Mouse (Mus musculus): ENCODE results near the gene Slc13a3.

Gene Slc13a3

DNA sequence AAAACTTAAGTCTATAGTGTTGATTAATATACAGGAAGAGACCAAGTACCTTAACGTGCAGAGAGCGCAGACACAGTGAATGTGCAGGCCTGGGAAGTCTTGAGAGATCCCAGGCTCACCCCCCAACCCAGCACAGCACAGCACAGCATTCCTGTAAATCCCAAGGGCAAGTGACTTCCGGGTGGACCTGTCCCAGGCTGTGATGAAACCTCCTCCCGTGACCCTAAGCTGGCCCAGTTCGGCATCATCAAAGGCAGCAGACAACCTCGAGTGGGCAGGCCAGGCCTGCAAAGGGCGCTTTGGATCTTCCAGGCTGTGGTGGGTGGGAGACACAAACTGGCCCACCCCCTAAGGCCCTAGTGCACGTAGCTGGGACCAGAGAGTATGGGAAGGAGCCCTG is 9.0 kb upstream of the Slc13a3 start:
- no peak for DNase-seq (ENCODE audit: low read depth in 2 of 2, low spot score in 2 of 2)

DNA sequence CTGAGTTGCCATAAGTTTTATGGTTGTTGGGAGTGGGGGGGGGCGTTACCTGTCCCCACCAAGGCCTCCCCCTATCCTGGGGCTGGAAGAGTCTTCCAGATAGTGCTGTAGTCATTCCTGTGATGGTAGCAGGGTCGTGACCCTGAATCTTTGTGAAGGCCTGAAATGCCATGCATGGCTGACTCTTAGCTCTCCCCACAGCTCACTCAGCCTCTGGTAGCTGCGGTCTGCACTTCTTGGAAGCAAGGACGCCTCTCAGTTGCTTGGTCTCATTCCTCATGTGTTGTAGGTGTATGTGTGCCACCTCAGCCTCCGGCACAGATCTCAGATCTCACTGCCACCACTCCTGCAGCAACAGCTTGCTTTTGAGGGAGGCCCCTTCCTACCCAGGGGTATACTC is 2.8 kb upstream of the Slc13a3 start:
- DNase-seq (ENCODE audit: low read depth in 2 of 2, low spot score in 2 of 2), result no peak

DNA sequence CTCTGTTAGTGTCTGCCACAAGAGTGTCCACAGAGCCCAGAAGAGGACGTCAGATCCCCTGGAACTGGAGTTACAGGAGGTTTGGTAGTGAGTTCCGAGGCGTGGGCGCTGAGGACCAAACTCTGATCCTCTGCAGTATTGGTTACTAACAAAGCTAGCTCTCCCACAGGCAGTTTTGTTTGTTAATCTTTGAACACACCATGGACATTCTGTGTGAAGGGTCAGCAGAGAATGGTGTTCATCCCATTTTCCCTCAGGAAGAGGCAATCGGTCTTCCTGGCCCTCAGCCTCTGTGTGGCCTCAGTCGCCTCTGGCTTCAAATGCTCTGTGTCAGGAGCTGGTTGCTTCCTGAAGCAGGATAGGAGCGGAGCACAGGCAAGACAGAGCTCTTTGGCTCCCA is 2.4 kb upstream of the Slc13a3 start:
- no peak for DNase-seq (ENCODE audit: low read depth in 2 of 2, low spot score in 2 of 2)

DNA sequence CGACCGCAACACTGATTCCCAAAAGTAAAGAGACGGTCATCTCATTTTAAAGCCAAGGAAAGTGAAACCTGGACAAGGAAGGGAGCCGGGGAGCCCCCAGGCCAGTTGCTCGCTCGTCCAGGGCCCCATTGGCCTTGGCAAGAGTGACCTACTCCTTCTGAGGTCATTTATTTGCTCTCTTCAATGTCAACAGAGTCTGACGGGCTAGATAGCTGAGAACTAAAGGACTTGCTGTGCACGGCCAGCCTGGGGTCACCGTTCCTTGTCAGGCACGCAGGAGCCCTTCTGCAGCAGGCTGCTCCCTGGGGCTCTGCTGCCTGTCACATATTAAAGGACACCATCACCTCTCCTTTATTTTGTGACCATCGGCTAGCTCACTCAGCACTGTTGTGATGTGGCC is 1.1 kb downstream of the Slc13a3 start:
- DNase-seq (ENCODE audit: low read depth in 2 of 2, low spot score in 2 of 2), result no peak

DNA sequence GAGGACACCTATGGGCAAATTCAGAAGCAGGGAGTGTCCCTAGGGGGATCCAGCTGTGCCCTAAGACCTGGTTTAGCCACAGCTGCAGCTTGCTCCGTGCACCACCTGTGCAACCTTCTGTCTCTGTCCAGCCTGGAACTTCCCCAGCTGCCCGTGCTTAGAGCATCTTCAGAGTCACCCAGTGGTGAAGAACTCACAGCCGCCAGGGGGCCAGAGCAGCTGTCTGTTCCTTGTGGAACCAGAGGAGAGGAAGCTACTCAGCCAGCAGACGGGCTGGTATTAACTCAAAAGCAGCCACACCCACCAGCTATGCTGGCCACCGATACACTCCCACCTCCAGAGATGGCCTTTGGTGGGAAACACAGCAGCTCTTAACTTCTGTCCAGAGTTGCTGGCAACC is 2.9 kb downstream of the Slc13a3 start:
- peak; percentile 16 for DNase-seq (ENCODE audit: low read depth in 2 of 2, low spot score in 2 of 2)

DNA sequence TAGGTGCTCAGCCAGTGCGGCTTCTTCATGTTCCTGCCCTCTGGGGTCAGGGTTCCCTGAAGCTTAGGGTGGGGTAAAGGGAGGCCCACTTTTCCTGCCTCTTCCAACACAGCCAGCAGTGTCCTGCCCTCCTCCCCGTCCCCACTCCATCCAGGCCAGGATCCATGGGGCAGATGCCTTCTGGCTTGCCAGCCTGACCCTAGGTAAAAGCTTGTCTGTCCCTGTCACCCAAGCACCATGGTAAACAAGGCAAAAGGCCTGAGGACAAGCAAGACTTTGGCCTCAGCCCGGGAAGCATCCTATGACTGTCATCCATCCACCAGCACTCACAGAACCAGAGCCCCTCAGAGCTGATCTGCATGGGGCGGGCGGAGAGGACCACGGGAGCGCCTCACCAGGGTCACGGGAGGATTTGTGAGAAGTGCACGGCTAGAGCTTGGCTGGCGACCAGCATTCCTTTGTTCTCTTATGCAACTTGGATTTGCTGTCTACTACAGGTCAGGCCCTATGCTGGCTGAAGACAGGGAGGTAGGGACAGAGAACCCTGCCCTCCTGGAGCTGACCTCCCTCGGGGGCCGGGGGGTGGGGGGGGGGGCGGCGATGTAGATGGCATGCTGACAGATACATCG is 5.1 kb downstream of the Slc13a3 start:
- DNase-seq (ENCODE audit: low read depth in 2 of 2, low spot score in 2 of 2), result no peak

DNA sequence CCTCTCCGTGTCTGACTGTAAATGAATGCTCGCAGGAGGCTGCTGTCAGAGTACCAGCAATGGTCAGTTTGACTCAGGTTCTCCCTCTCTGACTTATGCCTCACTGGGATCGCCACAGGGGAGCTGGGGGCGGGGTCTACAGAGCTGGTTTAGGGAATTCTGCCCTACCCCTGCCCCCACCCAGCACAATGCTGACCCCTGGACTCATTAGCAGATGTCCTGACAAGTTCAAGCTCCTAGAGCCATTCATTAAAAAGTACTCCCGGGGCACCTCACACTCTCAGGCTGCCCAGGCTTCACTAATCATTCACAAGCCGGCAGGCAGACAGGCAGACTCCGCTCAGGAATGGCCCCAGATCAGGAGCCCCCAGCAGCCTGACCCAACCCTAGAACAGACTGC is 13.4 kb downstream of the Slc13a3 start:
- DNase-seq (ENCODE audit: low read depth in 2 of 2, low spot score in 2 of 2), result no peak

DNA sequence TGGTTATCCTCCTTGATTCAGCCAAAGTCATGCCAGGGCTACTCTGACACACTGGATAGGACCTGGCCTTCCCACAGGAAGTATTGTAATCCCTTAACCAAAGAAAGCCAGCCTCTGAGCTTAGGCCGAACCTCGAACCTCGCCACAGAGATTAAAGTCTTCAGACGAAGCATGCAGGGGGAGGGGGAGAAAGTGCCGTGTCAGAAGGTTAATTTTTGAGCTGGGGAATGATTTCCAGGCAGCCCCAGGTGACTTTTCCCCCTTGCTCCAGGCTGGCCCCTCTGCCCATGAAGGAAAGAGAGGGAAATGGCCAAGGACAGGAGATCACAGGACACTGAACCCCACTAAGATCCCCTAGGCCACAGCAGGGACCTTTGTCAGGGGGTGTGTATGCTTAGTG is 14.8 kb downstream of the Slc13a3 start:
- DNase-seq (ENCODE audit: low read depth in 2 of 2, low spot score in 2 of 2), result no peak

DNA sequence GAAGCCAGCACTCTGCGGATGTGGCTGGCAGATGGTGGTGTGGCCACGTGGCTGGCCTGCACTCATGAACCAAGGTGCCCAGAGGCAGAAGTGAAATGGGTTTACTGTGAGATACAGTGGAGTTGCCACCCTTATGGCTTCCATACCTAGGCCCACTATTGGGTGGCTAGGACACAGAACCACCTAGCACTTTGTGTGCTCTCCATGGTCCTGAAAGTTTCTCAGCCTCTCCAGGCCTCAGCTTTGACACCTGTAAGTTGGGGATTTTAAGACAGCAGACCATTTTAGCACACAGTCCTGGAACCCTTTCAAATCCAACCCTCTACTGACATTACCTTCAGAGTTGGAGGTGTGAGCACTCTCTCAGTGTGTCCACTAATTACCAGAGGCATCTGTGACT is 16.3 kb downstream of the Slc13a3 start:
- peak in 1 of 2 experiments; percentile 25 for DNase-seq (ENCODE audit: low read depth in 2 of 2, low spot score in 2 of 2)

DNA sequence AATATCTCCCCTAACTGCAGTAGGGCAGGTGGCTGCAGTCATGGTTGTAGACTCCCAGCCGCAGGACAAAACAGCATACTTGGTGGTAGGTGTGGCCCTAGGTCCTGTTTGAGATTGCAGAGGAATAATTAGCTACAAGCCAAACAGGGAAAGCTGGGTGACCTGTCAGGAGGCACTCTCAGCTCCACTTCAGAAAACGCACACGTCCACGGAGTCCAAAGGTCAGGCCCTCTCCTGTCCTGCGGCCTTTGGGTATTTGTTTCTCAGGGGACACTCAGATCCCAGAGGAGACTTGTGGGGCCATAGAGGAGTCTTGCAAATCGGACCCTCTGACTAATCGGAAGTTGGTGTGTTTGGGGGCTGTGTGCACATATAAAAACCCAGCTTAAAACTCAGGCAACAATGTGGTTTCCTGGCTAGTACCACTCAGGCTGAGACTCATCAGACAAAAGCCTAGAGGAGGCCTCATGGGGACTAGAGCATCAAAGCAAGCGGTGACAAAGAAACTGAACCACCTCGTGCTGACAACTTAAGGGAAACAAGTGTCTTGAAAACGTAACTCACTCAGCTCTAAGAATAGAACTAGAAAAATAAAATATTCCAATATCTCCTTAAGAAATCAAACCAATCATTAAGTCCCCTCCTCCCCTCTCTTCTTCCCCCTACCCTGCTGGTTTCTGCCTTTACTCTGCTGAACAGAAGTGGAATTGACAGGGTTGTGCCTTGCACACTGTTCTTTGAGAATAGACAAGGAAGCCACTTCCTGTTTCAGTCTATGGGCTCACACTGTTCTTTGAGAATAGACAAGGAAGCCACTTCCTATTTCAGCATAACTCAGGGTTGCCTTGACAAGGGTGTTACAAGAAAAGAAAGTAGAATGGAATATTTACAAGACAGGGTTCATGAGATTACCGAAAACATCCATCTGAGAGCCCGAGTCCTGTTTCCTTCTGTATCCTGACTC is 20.0 kb downstream of the Slc13a3 start:
- DNase-seq (ENCODE audit: low read depth in 2 of 2, low spot score in 2 of 2), result peak; percentile 32 to 44

DNA sequence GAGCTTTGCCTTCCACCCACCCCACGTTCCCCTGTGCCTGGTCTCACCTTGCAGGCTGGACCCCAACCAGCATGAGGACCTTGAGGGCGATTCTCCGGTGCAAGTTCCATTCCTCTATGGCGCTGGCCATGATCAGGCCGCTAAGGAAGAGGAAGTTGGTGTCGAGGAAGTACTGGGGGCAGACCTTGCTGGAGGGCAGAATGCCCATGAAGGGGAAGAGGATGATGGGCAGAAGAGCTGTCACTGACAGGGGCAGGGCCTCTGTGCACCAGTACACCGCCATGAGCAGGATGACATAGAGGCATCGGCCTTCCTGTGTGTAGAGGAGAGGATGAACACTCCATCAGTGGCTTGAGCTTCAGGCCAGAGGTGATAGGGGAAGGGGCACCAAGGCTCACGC is 24.6 kb downstream of the Slc13a3 start:
- DNase-seq (ENCODE audit: low read depth in 2 of 2, low spot score in 2 of 2), result no peak

DNA sequence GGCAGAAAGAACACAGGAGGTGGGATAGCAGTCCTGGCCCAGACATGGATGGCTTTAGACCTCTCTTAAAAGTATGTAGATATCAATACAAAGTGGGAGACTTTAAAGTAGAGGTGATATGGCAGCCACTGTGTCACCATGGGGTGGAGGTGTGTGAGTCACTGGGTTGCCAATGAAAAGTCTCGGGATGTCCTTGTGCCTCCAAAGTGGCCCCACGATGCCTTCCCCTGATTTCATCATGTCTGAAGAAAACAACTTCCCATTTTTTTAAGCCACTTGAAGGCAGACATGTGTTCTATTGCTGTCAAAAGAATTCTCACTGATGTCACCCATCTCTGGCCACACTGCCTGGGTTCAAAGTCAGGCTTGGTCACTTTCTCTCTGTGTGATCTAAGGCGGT is 28.2 kb downstream of the Slc13a3 start:
- DNase-seq (ENCODE audit: low read depth in 2 of 2, low spot score in 2 of 2), result no peak

DNA sequence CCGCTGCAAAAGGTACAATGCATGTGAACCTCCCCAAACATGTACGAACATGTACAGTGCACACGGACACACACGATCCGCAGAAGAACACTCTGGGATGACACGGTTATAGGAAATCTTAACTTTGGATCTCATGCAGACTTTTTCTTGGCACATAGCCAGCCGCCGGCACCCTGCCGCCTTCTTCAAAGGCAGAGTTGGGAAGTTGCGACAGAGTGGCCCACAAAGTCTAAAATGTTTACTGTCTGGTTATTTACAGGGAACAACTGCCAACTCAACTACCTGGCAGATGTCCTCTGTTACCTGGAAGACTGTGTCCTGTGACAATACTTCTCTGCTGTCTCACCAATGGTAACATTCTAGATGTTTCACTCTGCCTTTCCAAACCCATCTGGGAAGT is 30.0 kb downstream of the Slc13a3 start:
- no peak for DNase-seq (ENCODE audit: low read depth in 2 of 2, low spot score in 2 of 2)

DNA sequence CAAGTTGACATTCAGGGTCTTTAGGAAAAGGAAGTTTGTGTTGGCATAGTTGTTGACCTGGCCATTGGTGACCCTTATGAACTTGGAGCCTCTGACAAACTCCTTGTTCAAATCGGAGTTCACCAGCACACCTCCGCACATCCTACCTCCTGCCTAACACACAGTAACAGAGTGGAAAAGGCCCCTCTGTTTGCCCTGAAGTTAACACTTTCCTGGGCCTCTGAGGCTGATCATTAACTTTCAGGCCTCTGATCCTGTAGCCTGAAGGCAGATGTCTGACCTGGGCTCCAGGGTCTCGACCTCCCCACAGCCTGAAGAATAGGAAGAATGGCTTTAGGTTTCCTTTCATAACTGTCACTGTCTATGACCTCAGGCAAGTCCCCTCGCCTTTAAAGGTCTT is 31.4 kb downstream of the Slc13a3 start:
- DNase-seq (ENCODE audit: low read depth in 2 of 2, low spot score in 2 of 2), result no peak

DNA sequence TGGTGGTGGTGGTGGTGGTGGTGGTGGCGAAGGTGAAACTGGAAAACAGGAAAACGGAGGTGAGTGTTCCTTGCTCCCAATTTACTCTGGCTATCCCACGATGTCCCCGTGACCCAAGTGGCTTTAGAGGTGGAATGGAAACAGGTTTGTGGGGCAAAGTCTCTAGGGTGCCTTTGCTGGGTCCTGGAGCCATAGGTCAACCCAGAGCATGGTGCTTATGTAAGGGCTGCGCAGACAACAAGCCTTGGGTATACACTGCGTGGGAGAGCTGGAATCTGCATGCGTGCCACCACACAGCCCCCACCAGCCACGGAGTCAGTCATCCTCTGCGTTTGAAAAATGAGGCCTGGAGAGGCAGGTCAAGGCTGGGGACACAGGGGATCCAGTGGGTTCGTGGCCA is 33.4 kb downstream of the Slc13a3 start:
- DNase-seq (ENCODE audit: low read depth in 2 of 2, low spot score in 2 of 2), result no peak

DNA sequence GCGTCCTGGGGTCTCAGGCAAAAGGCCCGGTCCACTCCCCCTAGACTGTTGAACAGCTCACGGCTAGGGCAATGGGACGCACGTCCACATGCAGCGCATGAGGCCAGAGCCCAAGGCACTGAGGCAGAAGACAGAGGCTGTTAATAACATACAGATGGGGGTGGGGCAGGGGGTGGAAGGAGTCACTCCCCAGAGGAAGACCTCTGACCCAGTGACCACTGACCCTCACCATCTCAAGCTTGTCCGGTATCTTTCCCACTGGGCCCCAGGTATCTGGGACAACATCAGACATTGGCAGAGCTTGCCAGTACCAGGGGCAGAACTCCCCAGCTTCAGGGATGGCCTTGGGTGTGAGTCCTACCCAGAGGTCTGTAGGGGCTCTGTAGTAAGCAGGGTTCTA is 34.1 kb downstream of the Slc13a3 start:
- DNase-seq (ENCODE audit: low read depth in 2 of 2, low spot score in 2 of 2), result no peak

DNA sequence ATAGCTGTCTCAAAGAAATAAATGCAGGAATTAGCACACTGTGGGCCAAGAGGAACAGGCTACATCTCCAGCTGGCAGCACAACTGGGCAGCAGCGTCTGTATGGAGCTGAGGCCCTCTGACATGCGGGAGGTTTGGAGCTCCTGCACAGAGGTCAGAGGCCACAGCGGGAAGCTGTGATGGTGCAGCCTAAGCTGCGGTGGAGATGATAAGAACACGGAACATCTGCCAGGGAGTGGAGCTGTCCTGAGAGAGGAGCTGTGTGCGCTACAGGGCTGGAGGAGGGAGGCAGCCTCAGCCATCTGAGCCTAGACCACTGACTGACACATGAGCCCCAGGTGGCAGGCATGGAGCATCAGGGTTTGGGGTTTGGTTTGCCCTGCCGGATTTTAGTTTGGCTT is 44.3 kb downstream of the Slc13a3 start:
- DNase-seq (ENCODE audit: low read depth in 2 of 2, low spot score in 2 of 2), result no peak

DNA sequence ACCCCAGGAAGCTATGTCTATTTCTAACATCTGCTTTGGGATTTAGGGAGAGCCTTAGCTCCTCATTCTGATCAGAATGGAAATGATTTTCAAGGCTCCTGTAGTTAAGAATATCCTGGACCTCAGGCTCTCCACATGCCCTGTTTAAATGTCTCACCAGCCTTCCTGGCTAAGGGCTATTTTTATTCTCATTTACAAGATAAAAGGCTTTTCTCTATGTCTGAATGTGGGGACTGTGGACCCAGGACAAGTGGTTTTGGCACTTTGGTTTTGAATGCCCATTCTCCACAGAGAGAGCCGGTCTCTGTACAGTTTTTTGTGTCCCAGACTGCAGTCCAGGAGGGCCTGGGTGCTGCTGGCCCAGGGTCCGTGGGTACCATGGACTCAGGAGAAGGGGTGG is 52.8 kb downstream of the Slc13a3 start:
- no peak for DNase-seq (ENCODE audit: low read depth in 2 of 2, low spot score in 2 of 2)

DNA sequence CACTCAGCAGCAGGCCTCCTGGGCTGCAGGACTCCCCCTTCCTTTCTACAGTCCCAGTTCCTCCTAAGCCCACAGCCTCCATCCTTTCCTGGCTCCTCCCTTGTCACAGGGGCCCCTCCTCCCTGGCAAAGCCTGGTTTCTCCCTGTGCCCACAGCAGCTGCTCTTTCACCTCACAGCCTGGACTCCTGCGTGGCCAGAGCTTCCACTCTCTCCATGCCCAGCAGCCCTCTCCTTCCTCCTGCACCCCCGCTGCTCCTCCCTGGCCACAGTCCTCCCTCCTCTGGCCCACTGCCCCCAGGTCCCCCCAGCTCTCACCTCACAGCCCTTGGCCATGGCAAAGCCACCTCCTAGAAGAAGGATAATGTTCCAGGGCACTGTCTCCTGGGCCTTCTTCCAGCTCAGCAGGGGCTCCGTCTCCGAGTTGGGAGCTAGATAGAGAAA is 53.3 kb downstream of the Slc13a3 start:
- DNase-seq (ENCODE audit: low read depth in 2 of 2, low spot score in 2 of 2), result no peak

DNA sequence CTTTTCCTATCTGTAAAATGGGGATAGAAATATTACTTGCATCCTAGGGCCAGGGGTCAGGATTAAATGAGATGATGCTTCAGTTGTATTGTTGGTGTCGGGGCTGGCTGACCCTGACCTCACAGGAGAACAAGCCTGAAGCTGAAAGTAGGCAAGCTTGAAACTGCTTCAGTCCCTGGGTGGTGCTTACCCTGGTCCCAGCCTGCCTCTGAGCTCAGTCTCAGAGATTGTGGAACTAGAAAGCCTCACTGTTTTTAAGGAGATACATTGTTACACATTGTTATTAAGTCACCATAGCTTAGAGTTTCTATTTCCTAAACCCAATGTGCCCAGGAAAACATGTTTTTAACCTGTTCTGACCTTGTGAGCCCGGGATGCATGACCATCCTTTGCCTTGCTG is 54.5 kb downstream of the Slc13a3 start:
- DNase-seq (ENCODE audit: low read depth in 2 of 2, low spot score in 2 of 2), result no peak

DNA sequence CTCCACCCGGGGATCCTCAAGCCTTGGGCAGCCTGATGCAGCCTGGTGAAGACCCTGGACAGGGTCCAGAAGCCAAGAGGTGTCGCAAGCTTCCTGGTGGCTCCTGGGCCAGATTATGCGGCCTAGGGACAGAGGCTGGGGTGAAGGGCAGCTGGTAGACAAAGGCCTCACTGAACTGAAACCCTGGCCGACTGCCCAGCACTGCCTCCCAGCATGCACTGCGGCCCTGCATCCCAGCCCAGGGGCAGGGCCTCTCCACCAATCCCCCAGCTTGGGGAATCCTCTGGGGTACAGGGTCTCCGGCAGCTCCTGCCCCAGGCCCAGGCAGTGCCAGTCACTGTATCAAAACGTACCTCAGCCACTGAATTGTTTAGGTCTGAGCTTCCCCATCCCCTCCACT is 55.7 kb downstream of the Slc13a3 start:
- no peak for DNase-seq (ENCODE audit: low read depth in 2 of 2, low spot score in 2 of 2)

DNA sequence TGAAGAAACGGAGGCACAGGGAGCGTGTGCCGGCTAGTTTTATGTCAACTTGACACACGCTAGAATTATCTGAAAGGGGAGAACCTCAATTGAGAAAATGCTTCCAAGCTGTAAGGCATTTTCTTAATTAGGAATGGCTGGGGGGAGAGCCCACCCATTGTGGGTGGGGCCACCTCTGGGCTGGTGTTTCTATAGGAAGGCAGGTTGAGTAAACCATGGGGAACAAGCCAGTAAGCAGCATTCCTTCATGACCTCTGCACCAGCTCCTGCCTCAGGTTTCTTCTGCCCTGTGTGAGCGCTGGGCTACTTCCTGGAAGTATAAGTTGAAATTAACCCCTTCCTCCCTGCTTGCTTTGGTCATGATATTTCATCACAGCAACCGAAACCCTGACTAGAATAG is 57.2 kb downstream of the Slc13a3 start:
- no peak for DNase-seq (ENCODE audit: low read depth in 2 of 2, low spot score in 2 of 2)
